Mouse (Mus musculus) MEL (cell line): ENCODE data around the gene Nup214. TPM values are rescaled to one million over a fixed set of nuclear protein-coding genes. Genes with fewer than 3 reads are reported as not detected.

Source experiments
- DNase-seq: peaks from one replicate; pipeline ENCODE4 v3.0.0; 2011; ENCODE audit warnings: low read depth, low spot score
- H3K27ac ChIP-seq: 2 replicates; pipeline ENCODE4 v1.5.1; 2012; ENCODE audit warnings: low read depth, mild to moderate bottlenecking, control low read depth, low read length, moderate library complexity; ENCODE audit not compliant: control insufficient read depth
- H3K27me3 ChIP-seq, 2 experiments: fragments of 150-350 bp in 1 of 2; sonication (generic) in 1 of 2; 2 replicates each; pipeline ENCODE4 v1.6.1; 2012; ENCODE audit warnings: low read length in 2 of 2, mild to moderate bottlenecking in 2 of 2, improper control_type of control experiment in 1 of 2, moderate library complexity in 1 of 2; ENCODE audit not compliant: insufficient read depth in 2 of 2, control insufficient read depth in 1 of 2
- H3K36me3 ChIP-seq, 2 experiments: 2 replicates each; pipeline ENCODE4 v1.6.1; 2012 to 2014; ENCODE audit warnings: low read length in 2 of 2, improper control_type of control experiment in 1 of 2, inconsistent platforms in 1 of 2, mild to moderate bottlenecking in 1 of 2; ENCODE audit not compliant: insufficient read depth in 2 of 2, control insufficient read depth in 1 of 2
- H3K4me1 ChIP-seq, 2 experiments: fragments of 150-350 bp in 1 of 2; sonication (generic) in 1 of 2; 2 replicates each; pipeline ENCODE4 v1.6.1; 2012; ENCODE audit warnings: low read length in 2 of 2, improper control_type of control experiment in 1 of 2, mild to moderate bottlenecking in 1 of 2; ENCODE audit not compliant: insufficient read depth in 2 of 2, control insufficient read depth in 1 of 2
- H3K4me3 ChIP-seq, 2 experiments: fragments of 150-350 bp in 1 of 2; sonication (generic) in 1 of 2; 2 replicates each; pipeline ENCODE4 v1.5.1; 2012; ENCODE audit warnings: low read depth in 2 of 2, low read length in 2 of 2, mild to moderate bottlenecking in 2 of 2, moderate library complexity in 2 of 2, control low read depth in 1 of 2, improper control_type of control experiment in 1 of 2; ENCODE audit not compliant: control insufficient read depth in 1 of 2, insufficient read depth in 1 of 2
- H3K79me2 ChIP-seq: 2 replicates; pipeline ENCODE4 v1.6.1; 2012; ENCODE audit warnings: mild to moderate bottlenecking, low read length, moderate library complexity; ENCODE audit not compliant: control insufficient read depth, poor library complexity, insufficient read depth
- H3K9ac ChIP-seq: 2 replicates; pipeline ENCODE4 v1.6.1; 2012; ENCODE audit warnings: low read depth, mild to moderate bottlenecking, control low read depth, low read length, moderate library complexity; ENCODE audit not compliant: control insufficient read depth, poor library complexity, severe bottlenecking
- H3K9me3 ChIP-seq: fragments of 150-350 bp; sonication (generic); replicated peaks from 2 replicates; pipeline ENCODE4 v1.6.1; 2012; ENCODE audit warnings: mild to moderate bottlenecking, low read length, improper control_type of control experiment, moderate library complexity; ENCODE audit not compliant: insufficient read depth
- BHLHE40 ChIP-seq: IDR thresholded peaks from 2 replicates; pipeline ENCODE4 v1.6.1; 2012; ENCODE audit warnings: low read depth, mild to moderate bottlenecking, inconsistent platforms, low read length, improper control_type of control experiment, borderline replicate concordance
- CHD1 ChIP-seq: IDR thresholded peaks from 2 replicates; pipeline ENCODE4 v1.6.1; 2012; ENCODE audit warnings: low read depth, mild to moderate bottlenecking, inconsistent platforms, low read length, improper control_type of control experiment
- CHD2 ChIP-seq: IDR thresholded peaks from 2 replicates; pipeline ENCODE4 v1.6.1; 2011; ENCODE audit warnings: low read length, improper control_type of control experiment
- ETS1 ChIP-seq: IDR thresholded peaks from 2 replicates; pipeline ENCODE4 v1.6.1; 2012; ENCODE audit warnings: low read depth, mild to moderate bottlenecking, inconsistent platforms, low read length, improper control_type of control experiment, moderate library complexity
- GABPA ChIP-seq: IDR thresholded peaks from 2 replicates; pipeline ENCODE4 v1.6.1; 2012; ENCODE audit warnings: low read depth, mild to moderate bottlenecking, inconsistent platforms, low read length, improper control_type of control experiment, moderate library complexity
- GATA1 ChIP-seq: IDR thresholded peaks from 2 replicates; pipeline ENCODE4 v1.6.1; 2011; ENCODE audit warnings: low read depth, low read length, improper control_type of control experiment
- MAFK ChIP-seq: IDR thresholded peaks from 2 replicates; pipeline ENCODE4 v1.6.1; 2011; ENCODE audit warnings: low read depth, mild to moderate bottlenecking, low read length, improper control_type of control experiment, borderline replicate concordance
- MAX ChIP-seq: IDR thresholded peaks from 2 replicates; pipeline ENCODE4 v1.6.1; 2011; ENCODE audit warnings: low read length, improper control_type of control experiment
- MAZ ChIP-seq: IDR thresholded peaks from 2 replicates; pipeline ENCODE4 v1.6.1; 2012; ENCODE audit warnings: low read depth, mild to moderate bottlenecking, inconsistent platforms, low read length, improper control_type of control experiment
- MXI1 ChIP-seq: IDR thresholded peaks from 2 replicates; pipeline ENCODE4 v1.6.1; 2011; ENCODE audit warnings: mild to moderate bottlenecking, low read depth, low read length, improper control_type of control experiment
- MYC ChIP-seq: IDR thresholded peaks from 2 replicates; pipeline ENCODE4 v1.6.1; 2011; ENCODE audit warnings: low read depth, mild to moderate bottlenecking, low read length, improper control_type of control experiment, moderate library complexity
- NRF1 ChIP-seq: IDR thresholded peaks from 2 replicates; pipeline ENCODE4 v1.6.1; 2014; ENCODE audit warnings: low read depth, mild to moderate bottlenecking, inconsistent platforms, low read length, improper control_type of control experiment, moderate library complexity; ENCODE audit not compliant: poor library complexity, insufficient read depth, severe bottlenecking
- POLR2AphosphoS2 ChIP-seq: IDR thresholded peaks from 2 replicates; pipeline ENCODE4 v1.6.1; 2011; ENCODE audit warnings: low read length, improper control_type of control experiment
- POLR2AphosphoS5 ChIP-seq: IDR thresholded peaks from 2 replicates; pipeline ENCODE4 v1.6.1; 2012; ENCODE audit warnings: low read depth, borderline replicate concordance, mild to moderate bottlenecking, inconsistent platforms, low read length, moderate library complexity, mixed read lengths
- RCOR1 ChIP-seq: IDR thresholded peaks from 2 replicates; pipeline ENCODE4 v1.6.1; 2012; ENCODE audit warnings: low read depth, mild to moderate bottlenecking, inconsistent platforms, low read length, improper control_type of control experiment
- SIN3A ChIP-seq: IDR thresholded peaks from 2 replicates; pipeline ENCODE4 v1.6.1; 2012; ENCODE audit warnings: low read length, improper control_type of control experiment, inconsistent platforms
- SMC3 ChIP-seq: IDR thresholded peaks from 2 replicates; pipeline ENCODE4 v1.6.1; 2011; ENCODE audit warnings: low read depth, low read length, improper control_type of control experiment
- TBP ChIP-seq: IDR thresholded peaks from 2 replicates; pipeline ENCODE4 v1.8.0; 2011; ENCODE audit warnings: low read depth, low read length, improper control_type of control experiment
- TCF12 ChIP-seq: IDR thresholded peaks from 2 replicates; pipeline ENCODE4 v1.6.1; 2014; ENCODE audit warnings: low read depth, mild to moderate bottlenecking, inconsistent platforms, low read length, improper control_type of control experiment, moderate library complexity
- UBTF ChIP-seq: IDR thresholded peaks from 2 replicates; pipeline ENCODE4 v1.6.1; 2012; ENCODE audit warnings: low read depth, mild to moderate bottlenecking, inconsistent platforms, low read length, improper control_type of control experiment, moderate library complexity, borderline replicate concordance; ENCODE audit not compliant: insufficient read depth
- USF2 ChIP-seq, 2 experiments: IDR thresholded peaks; 2 replicates each; pipeline ENCODE4 v1.6.1; 2011 to 2012; ENCODE audit warnings: improper control_type of control experiment in 2 of 2, low read length in 2 of 2, borderline replicate concordance in 1 of 2, inconsistent platforms in 1 of 2, low read depth in 1 of 2, mild to moderate bottlenecking in 1 of 2; ENCODE audit not compliant: insufficient read depth in 1 of 2
- ZC3H11A ChIP-seq: IDR thresholded peaks from 2 replicates; pipeline ENCODE4 v1.6.1; 2012; ENCODE audit warnings: low read depth, mild to moderate bottlenecking, inconsistent platforms, low read length, improper control_type of control experiment
- ZKSCAN1 ChIP-seq: IDR thresholded peaks from 2 replicates; pipeline ENCODE4 v1.6.1; 2012; ENCODE audit warnings: low read depth, mild to moderate bottlenecking, inconsistent platforms, low read length, improper control_type of control experiment, moderate library complexity
- ZMIZ1 ChIP-seq: IDR thresholded peaks from 2 replicates; pipeline ENCODE4 v1.6.1; 2012; ENCODE audit warnings: low read depth, mild to moderate bottlenecking, inconsistent platforms, low read length, improper control_type of control experiment, moderate library complexity
- ZNF384 ChIP-seq: IDR thresholded peaks from 2 replicates; pipeline ENCODE4 v1.6.1; 2012; ENCODE audit warnings: low read depth, mild to moderate bottlenecking, inconsistent platforms, low read length, improper control_type of control experiment
- polyA plus RNA-seq, 2 experiments: library from polyadenylated mRNA; stranded (reverse) in 1 of 2; unstranded in 1 of 2; fragments of >175 nt in 1 of 2; fragments of >200 nt in 1 of 2; gene quantifications; 2 replicates each; pipeline versions ENCODE4 v1.2.1 to v1.2.4; 2012; ENCODE audit warnings: low replicate concordance in 2 of 2, low read depth in 1 of 2; ENCODE audit not compliant: insufficient read length in 2 of 2, insufficient read depth in 1 of 2, missing spikeins in 1 of 2
- total RNA-seq: library from RNA; depleted of rRNA; stranded (reverse); fragments of 300-350 nt; gene quantifications from 2 replicates; pipeline ENCODE4 v1.2.3, GENCODE M21; 2012

The Nup214 gene
- total and polyA plus RNA-seq, 3 experiments = 71.4 to 163 (median 78.6) TPM

GRCm38 (mm10) chr2:32102944-32103343 lies 128.7 kb downstream of the Nup214 start:
- no peak overlapping the region for H3K27ac ChIP-seq
- H3K4me3 ChIP-seq = no peak overlapping the region
- no peaks in the 10 kb centered on the region for H3K79me2 ChIP-seq
- H3K36me3 ChIP-seq = no peaks in the 10 kb centered on the region
- no peaks in the 10 kb centered on the region for H3K9me3 ChIP-seq
- no peaks in the 10 kb centered on the region for H3K27me3 ChIP-seq
- no peak overlapping the region for H3K9ac ChIP-seq
- no peak for DNase-seq
- H3K4me1 ChIP-seq = no peaks in the 10 kb centered on the region
- TF ChIP-seq RCOR1 (no peak), NRF1 (no peak), ZMIZ1 (no peak), ZNF384 (no peak), USF2 (IDR thresholded peaks at IDR 0.05; ENCODE audit: borderline replicate concordance in 1 of 2, insufficient read depth in 1 of 2, low read depth in 1 of 2, low read length in 2 of 2) (no peak), SMC3 (no peak), TBP (no peak), GABPA (no peak), MAFK (no peak), ZKSCAN1 (no peak), BHLHE40 (no peak), TCF12 (no peak), POLR2AphosphoS2 (no peak), POLR2AphosphoS5 (no peak), CHD2 (no peak), GATA1 (no peak), ZC3H11A (no peak), SIN3A (no peak)

GRCm38 (mm10) chr2:32103557-32103956 lies 129.3 kb downstream of the Nup214 start:
- no peaks in the 10 kb centered on the region for H3K4me1 ChIP-seq

More at GRCm38 (mm10) chr2:32103557-32103956, 129.3 kb downstream of the Nup214 start:
- no peak for DNase-seq
- TF ChIP-seq ZMIZ1 (no peak), ZKSCAN1 (no peak), TCF12 (no peak), MXI1 (no peak), NRF1 (no peak), RCOR1 (no peak), TBP (no peak), MAZ (no peak), SMC3 (no peak), ETS1 (no peak), CHD1 (no peak), ZC3H11A (no peak), UBTF (no peak), MAFK (no peak), MYC (no peak), MAX (no peak)
- Histone ChIP-seq H3K9ac (no peak overlapping the region), H3K9me3 (no peaks in the 10 kb centered on the region), H3K36me3 (no peaks in the 10 kb centered on the region), H3K79me2 (no peaks in the 10 kb centered on the region), H3K27me3 (no peaks in the 10 kb centered on the region), H3K4me3 (no peak overlapping the region), H3K27ac (no peak overlapping the region)
